Mouse (Mus musculus) heart, adult 8-10 months (tissue): Measurements from ENCODE around the gene Naaladl2. TPM values are rescaled to one million over a fixed set of nuclear protein-coding genes. Genes with fewer than 3 reads are reported as not detected.

Source experiments
- DNase-seq: peaks from one replicate; pipeline ENCODE4 v3.0.0; 2022; ENCODE audit warnings: low spot score
- total RNA-seq, 4 experiments: library from RNA; stranded (reverse); gene quantifications; 2 replicates each; pipeline ENCODE4 v1.2.4; 2022

The Naaladl2 gene
- total RNA-seq, 4 experiments from 2014 or later = 0.06 to 0.60 (median 0.21) TPM

DNA sequence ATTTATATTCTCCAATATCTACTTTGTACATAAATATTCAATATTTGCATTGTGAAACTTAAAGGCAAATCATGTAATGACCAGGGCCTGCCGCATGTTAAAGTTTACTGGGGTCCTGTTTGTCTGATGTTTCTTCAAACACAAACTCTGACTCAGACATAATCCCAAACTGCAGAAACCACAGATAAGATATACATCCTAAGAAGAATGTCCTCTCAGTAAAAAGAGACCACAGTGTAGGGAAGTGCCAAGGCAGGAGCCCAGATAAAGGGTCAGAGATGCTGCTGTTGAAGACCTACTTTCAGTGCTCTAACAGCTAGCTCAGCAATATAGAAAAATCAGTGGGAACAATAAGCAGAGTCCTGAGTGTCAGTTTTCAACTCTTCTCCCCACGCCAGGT, 201.9 kb downstream of the Naaladl2 start:
- DNase-seq = no peak

- DNase-seq = no peak
Measured at GRCm38 (mm10) chr3:24938507-24939182, 205.4 kb downstream of the Naaladl2 start.

- no peak for DNase-seq
Measured at GRCm38 (mm10) chr3:24921811-24922210, 222.2 kb downstream of the Naaladl2 start.

DNA sequence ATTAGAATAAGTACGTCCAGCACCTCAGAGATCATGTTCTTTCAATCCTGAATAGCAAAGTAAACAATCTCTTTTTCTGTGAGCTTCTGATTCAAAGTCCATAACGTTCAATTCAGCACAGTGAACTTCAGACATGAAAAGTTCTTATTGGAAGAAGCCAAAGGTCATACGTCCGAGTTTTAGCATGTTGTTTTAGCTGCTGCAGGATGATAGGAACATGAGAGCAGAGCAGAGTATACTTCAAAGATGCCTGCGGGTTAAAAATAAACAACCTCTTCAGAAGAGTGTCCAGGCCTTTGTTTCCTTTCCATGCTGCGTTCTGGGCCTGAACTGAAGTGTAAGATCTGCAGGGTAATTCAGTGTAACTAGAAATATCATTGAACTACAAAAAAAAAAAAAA, 222.7 kb downstream of the Naaladl2 start:
- DNase-seq = no peak

GRCm38 (mm10) chr3:24905425-24905960, 238.6 kb downstream of the Naaladl2 start:
- no peak for DNase-seq

DNA sequence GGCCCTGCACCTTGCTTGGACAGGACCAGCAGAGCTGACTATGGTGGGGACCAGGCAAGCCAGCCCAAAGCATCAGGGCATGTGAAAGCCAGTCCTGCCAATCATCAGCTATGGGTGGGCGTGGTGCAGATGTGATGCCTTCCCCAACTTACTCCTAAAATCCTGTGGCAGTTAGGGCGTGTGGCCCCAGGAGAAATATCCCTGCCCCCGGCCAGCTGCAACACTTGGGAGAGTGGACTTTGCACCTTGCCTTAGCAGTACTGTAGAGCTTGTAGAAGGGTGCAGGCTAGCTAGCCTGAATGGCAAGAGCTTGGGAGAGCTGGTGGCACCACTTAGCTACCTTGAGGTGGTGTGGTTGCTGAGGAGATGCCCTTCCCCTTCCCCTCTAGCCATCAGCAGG, 255.3 kb downstream of the Naaladl2 start:
- DNase-seq = no peak

GRCm38 (mm10) chr3:24872254-24872653, 271.8 kb downstream of the Naaladl2 start:
- DNase-seq = no peak

DNA sequence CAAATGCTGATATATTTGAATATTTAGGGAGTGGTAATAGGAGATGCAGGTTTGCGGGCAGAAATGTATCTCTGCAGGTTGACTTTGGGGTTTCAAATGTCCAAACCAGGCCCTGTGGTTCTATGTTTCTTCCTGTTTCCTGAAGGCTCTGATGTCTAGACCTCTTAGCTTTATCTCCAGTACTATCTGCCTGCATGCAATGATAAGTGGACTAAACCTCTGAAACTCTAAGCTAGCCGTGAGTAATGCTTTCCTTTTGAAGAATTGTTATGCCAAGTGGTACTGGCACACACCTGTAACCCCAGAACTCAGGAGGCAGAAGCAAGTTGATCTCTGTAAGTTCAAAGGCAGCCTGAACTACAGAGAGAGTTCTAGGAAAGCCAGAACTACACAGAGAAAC, 291.1 kb downstream of the Naaladl2 start:
- no peak for DNase-seq

DNA sequence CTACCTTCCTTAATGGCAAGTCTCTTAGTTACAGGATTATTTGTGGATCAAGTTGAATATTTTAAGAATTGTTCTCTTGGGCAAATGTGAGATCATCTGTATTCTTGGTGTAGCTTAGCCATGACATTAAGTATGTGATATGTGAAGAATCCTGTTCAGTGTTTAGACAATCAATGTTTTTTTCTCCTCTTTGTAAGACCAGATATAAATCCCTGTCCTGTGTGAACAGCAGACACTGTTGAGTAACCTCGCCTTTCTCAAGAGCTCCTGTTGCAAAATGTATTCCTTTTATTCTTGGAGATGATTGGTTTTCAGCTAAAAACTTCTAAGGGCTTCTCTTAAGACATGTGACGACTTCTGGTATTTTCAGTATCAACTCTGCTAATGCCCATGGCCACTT, 347.3 kb downstream of the Naaladl2 start:
- no peak for DNase-seq

- no peak for DNase-seq
Measured at GRCm38 (mm10) chr3:24787451-24788148, 356.5 kb downstream of the Naaladl2 start.

- no peak for DNase-seq
Measured at GRCm38 (mm10) chr3:24784108-24784507, 360.0 kb downstream of the Naaladl2 start.

- no peak for DNase-seq
Measured at GRCm38 (mm10) chr3:24783462-24783829, 360.6 kb downstream of the Naaladl2 start.

DNA sequence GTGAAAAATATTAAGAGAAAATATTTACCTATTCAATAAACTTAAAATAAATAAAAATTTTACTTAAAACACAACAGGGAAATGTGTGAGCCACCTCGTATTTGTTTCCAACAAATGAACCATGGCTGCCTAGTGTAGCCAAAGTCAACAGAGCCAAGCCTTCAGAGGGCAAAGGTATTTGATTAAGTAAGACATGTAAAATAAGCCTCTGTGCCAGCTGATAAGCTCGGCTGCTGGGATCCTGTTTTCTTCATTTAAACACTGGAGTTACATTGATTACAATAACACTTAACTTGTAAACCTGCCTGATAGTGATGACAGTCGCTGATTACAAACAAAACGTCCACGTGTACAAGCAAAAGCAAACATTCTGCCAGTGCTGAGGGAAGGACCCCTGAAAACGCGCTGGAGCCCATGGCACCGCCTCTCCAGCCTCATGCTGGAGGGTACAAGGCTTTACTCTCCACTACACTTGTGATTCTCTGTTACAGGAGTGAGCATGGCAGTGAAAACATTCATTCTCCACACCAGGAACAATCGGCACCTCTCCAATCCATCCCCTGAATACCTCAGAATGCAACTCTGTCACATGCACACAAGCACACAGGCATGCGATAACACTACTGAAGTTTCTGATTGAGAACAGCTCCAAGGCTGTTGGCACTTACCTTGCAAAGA, 361.1 kb downstream of the Naaladl2 start:
- no peak for DNase-seq

DNA sequence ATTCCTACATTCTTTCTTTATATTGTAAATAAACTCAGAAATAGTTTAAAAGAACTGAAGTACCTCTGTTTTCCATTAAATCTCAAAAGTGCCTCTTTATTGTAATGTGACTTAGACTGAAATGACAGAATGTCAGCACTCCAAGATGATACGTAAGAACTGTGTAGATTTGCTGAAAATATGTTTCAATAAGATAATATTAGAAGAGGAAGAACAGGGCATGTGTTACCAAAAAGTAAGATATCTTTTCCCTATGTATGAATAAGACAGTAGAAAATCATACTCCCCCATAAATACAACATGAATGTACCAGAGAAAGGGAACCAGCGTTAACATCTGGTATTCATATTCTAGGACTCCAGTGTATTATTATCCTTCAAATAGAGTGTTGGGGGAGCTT, 362.4 kb downstream of the Naaladl2 start:
- no peak for DNase-seq

DNA sequence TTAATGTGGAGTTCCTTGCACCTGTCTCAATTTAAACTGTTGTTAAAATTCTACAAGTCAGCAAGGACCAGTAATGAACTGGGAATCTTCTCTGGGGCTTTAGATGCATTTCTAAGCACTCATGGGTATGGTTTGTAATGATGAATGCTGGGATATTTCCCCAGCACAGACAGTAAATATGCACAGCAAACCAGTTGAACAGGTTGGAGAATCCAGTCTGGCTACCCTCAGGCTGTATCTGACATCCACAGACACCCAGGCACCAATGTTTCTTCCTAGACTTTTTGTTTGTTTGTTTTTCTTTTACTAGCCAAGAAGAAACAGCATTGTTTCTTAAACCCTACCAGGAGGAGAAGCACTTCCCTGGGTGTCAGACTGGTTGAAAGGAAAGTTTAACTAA, 365.6 kb downstream of the Naaladl2 start:
- DNase-seq = no peak

DNA sequence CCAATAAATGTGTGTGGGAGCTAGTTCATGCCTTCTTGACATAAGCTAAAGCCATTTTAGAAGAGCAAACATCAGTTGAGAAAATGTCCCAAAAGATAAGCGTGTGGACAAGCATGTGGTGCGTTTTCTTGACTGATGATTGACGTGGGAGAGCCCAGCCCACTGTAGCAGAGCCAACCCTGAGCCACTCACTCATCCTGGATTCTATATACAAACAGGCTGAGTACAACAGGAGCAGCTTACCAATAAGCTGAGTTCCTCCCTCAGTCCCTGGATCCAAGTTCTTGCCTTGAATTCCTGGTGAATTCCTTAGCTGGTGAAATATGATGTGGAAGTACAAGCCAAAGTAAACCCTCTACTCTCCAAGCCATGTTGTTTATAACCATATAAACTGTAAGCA, 395.0 kb downstream of the Naaladl2 start:
- no peak for DNase-seq

GRCm38 (mm10) chr3:24747182-24747856, 396.7 kb downstream of the Naaladl2 start:
- DNase-seq = no peak

DNA sequence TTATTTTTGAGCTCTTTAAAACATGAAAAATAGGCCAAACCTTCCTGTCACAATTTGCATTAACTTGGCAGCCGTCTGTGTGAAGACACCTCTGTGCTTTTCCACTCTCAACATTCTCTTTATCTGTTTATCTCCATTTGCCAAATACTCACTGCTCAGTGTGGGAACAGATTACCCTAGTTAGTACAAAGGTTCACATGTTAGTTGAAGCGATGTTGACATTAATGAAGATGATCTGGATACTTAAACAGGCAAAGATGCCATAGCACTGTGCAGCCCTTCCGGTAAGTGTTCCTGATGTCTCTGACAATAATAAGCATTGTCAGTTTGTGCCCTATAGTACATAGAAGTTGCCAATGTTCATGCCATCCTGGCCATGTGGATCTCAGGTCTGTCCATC, 400.1 kb downstream of the Naaladl2 start:
- no peak for DNase-seq

DNA sequence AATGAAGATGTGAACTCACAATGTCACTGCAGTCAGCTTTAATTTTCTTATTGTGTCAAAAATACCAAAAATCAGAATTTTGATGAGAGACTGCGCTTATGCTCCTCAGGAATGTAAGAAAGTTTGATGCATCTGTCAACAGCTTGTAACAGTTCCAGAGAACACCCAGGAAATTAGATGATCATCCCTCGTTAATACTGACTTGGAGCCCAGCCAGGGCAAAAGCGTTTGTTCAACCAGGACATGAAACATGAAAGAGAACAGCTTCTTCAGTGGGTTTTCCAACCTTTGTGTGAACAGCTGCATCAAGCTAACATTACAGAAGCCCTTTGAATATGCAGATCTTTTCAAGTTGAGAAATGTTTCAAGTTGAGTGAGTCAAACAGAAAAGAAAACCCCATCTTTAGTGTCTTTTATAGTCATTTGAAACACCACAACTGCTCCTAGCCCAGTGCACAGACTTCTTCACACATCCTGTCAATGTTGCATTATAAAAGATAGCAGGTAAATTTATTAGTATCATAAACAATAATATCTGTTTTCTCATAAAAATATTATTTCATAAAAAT, 424.8 kb downstream of the Naaladl2 start:
- DNase-seq = no peak

DNA sequence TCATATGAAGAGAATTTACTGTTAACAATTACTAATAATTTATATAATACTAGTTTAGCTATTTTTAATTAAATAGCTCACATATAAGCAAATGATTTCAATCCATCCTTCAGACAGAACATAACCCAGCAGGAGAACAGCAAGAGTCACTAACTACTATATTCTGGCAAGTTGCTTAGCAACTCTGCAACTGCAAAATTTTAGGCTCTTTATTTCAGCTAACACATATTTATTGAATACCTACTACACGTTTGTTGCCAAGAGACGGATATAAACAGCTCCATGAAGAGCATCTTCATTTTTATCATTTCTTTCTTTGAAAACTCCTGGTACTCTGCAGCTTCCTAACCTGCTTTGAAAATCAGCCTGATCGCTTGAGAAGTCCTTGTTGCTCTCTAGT, 429.3 kb downstream of the Naaladl2 start:
- no peak for DNase-seq

DNA sequence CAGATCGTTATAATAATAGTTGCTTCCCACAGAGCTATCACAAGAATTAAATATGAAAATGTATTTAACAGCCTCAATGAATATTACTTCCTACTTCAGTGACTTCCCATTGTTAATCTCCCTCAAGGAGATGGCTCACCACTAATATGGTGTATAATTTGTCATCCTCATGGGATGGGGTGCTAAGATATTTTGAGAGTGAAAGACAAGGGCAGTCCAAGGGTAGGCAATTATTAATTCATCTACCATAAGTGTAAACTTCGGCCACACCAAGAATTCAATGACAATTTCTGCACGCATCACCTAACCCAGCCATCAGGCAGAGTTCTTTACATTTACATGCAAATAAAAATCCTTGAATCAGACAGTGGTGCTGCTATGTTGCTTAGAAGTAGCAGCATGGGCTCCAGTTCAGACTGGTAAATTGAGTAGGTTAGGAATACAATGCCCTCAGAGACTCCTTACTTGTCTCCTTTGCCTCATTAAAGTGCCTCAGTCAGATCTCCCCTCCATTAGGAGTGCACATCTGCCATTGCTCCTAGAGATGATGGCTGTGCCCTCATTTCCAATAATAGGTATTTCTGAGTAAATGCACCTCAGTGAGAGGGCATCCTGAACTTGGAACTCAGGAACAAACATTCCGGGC, 438.2 kb downstream of the Naaladl2 start:
- no peak for DNase-seq
